Comparison of ENCODE assay signal across 16 mouse cellular contexts in the genomic region with DNA sequence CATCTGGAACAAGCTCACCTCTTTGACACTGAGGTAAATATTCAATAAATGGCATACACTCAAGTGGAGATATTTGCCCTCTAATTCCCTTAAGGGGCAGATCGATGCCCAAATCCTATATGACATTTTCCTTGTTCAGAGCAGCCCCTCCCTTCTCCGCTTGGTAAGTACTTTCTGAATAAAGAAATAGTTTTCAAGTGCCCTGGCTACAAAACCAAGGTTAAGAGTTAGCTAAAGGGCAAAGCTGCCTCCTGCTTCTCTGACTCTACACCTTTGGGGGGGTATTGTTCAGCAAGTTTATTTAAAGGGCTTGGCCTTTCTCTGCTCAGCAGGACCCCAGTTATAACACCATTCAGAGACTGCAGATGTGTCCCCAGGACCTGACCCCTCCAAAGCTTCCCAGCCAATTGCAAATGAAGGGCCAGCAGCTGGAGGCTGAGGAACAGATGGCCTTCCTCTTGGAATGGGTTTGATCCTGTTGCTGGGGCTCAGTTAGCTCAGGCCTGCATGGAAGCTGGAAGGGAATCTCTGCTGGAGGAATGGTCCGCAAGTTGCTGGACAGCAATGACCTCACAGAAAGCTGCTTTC.
DNase-seq lines count a peak whose midpoint lies in the region; ATAC-seq and TF ChIP-seq lines count a peak whose summit lies in the region.
"Had no signal": no experiment of that assay in that cellular context is flagged by ENCODE, and none has a peak within 500 bp of the region (broad histone marks: within the 10 kb centered on the region; RNA-seq: fewer than 3 reads in every experiment).

No protein-coding gene starts in this region.

- no peak overlapping the region for H3K9ac ChIP-seq in intestine, embryonic 15.5 days
- no peak overlapping the region for H3K9ac ChIP-seq in intestine, postnatal 0 days (ENCODE audit: low read depth, low read length)
- no peak overlapping the region for H3K9ac ChIP-seq in stomach, postnatal 0 days (ENCODE audit: low read length)
- H3K9ac ChIP-seq: embryonic facial prominence, embryonic 12.5 days; hindbrain, embryonic 13.5 days; liver, embryonic 14.5 days; neural tube, embryonic 12.5 days had no signal

- no peaks in the 10 kb centered on the region for H3K27me3 ChIP-seq in intestine, embryonic 15.5 days (replicated peaks)
- H3K27me3 ChIP-seq in intestine, postnatal 0 days (replicated peaks; ENCODE audit: control insufficient read depth, insufficient read depth, low read length), result no peaks in the 10 kb centered on the region
- H3K27me3 ChIP-seq in embryonic facial prominence, embryonic 10.5 days (replicated peaks; ENCODE audit: low read depth, poor library complexity, severe bottlenecking), result peaks cover 45% of the 10 kb centered on the region; the same call in 1 of the 2 replicates
- no peaks in the 10 kb centered on the region for H3K27me3 ChIP-seq in stomach, postnatal 0 days (ENCODE audit: control insufficient read depth, insufficient read depth, low read length)
- H3K27me3 ChIP-seq: embryonic facial prominence, embryonic 12.5 days; hindbrain, embryonic 13.5 days; neural tube, embryonic 12.5 days had no signal

- WGBS in intestine, embryonic 15.5 days, result 65% methylated on average over 3 of the region's 3 CpGs
- 62% methylated on average over 3 of the region's 3 CpGs for WGBS in intestine, postnatal 0 days
- 58% methylated on average over 3 of the region's 3 CpGs for WGBS in embryonic facial prominence, embryonic 10.5 days
- 46% methylated on average over 3 of the region's 3 CpGs for WGBS in stomach, postnatal 0 days

- peak overlapping the region; percentile 27; the same call in 1 of the 2 replicates for H3K27ac ChIP-seq in intestine, embryonic 15.5 days
- H3K27ac ChIP-seq in intestine, postnatal 0 days (ENCODE audit: low read depth, low read length), result no peak overlapping the region
- 0 out of 2 replicates have a peak overlapping the region, but pooled peaks have one; percentile 31 for H3K27ac ChIP-seq in embryonic facial prominence, embryonic 10.5 days (replicated peaks)
- H3K27ac ChIP-seq in stomach, postnatal 0 days (replicated peaks), result 0 out of 2 replicates have a peak overlapping the region, but pooled peaks have one; percentile 2
- H3K27ac ChIP-seq: embryonic facial prominence, embryonic 12.5 days; heart, embryonic 10.5 days; hindbrain, embryonic 13.5 days; liver, embryonic 14.5 days; neural tube, embryonic 12.5 days had no signal

- H3K9me3 ChIP-seq in intestine, embryonic 15.5 days, result no peaks in the 10 kb centered on the region
- no peaks in the 10 kb centered on the region for H3K9me3 ChIP-seq in intestine, postnatal 0 days (ENCODE audit: control insufficient read depth)
- H3K9me3 ChIP-seq in embryonic facial prominence, embryonic 10.5 days, result no peaks in the 10 kb centered on the region
- no peaks in the 10 kb centered on the region for H3K9me3 ChIP-seq in stomach, postnatal 0 days (ENCODE audit: control insufficient read depth, low read length)
- H3K9me3 ChIP-seq: embryonic facial prominence, embryonic 12.5 days; heart, embryonic 10.5 days; hindbrain, embryonic 13.5 days; neural tube, embryonic 12.5 days had no signal

- H3K4me2 ChIP-seq in intestine, embryonic 15.5 days (replicated peaks), result no peak overlapping the region
- no peak overlapping the region for H3K4me2 ChIP-seq in intestine, postnatal 0 days (replicated peaks; ENCODE audit: low read depth)
- H3K4me2 ChIP-seq in stomach, postnatal 0 days (replicated peaks; ENCODE audit: low read depth), result no peak overlapping the region
- H3K4me2 ChIP-seq: embryonic facial prominence, embryonic 12.5 days; hindbrain, embryonic 13.5 days; neural tube, embryonic 12.5 days had no signal

- no peak for ATAC-seq in intestine, embryonic 15.5 days
- ATAC-seq in intestine, postnatal 0 days, result no peak
- ATAC-seq in stomach, postnatal 0 days (ENCODE audit: low FRiP score, low TSS enrichment), result no peak

- no peak overlapping the region for H3K4me3 ChIP-seq in intestine, embryonic 15.5 days (replicated peaks)
- no peak overlapping the region for H3K4me3 ChIP-seq in intestine, postnatal 0 days (ENCODE audit: low read depth, low read length)
- H3K4me3 ChIP-seq in embryonic facial prominence, embryonic 10.5 days, result no peak overlapping the region
- H3K4me3 ChIP-seq in stomach, postnatal 0 days (ENCODE audit: low read depth, low read length), result no peak overlapping the region
- H3K4me3 ChIP-seq: embryonic facial prominence, embryonic 12.5 days; heart, embryonic 10.5 days; hindbrain, embryonic 13.5 days; neural tube, embryonic 12.5 days had no signal

- H3K4me1 ChIP-seq in intestine, embryonic 15.5 days (replicated peaks), result peaks cover 76% of the 10 kb centered on the region
- peaks cover 11% of the 10 kb centered on the region for H3K4me1 ChIP-seq in intestine, postnatal 0 days (replicated peaks; ENCODE audit: control insufficient read depth, insufficient read depth, low read length)
- peaks cover 76% of the 10 kb centered on the region for H3K4me1 ChIP-seq in embryonic facial prominence, embryonic 10.5 days
- H3K4me1 ChIP-seq in stomach, postnatal 0 days (replicated peaks; ENCODE audit: control insufficient read depth, insufficient read depth), result peaks cover 19% of the 10 kb centered on the region

- no peak for TF ChIP-seq CTCF in intestine, postnatal 0 days (IDR thresholded peaks at IDR 0.05; ENCODE audit: low read depth)
- TF ChIP-seq CTCF in stomach, postnatal 0 days (IDR thresholded peaks at IDR 0.05; ENCODE audit: low read depth), result no peak

- no peak for TF ChIP-seq EP300 in stomach, postnatal 0 days (optimal IDR thresholded peaks at IDR 0.05)

- H3K36me3 ChIP-seq in intestine, embryonic 15.5 days, result no peaks in the 10 kb centered on the region
- H3K36me3 ChIP-seq in intestine, postnatal 0 days (ENCODE audit: control insufficient read depth, insufficient read depth), result no peaks in the 10 kb centered on the region
- peaks cover 28% of the 10 kb centered on the region for H3K36me3 ChIP-seq in embryonic facial prominence, embryonic 10.5 days (replicated peaks)
- no peaks in the 10 kb centered on the region for H3K36me3 ChIP-seq in stomach, postnatal 0 days (ENCODE audit: control insufficient read depth, insufficient read depth, low read length)
- H3K36me3 ChIP-seq: hindbrain, embryonic 13.5 days; neural tube, embryonic 12.5 days had no signal

- DNase-seq in lung, postnatal 36 days, result peak; percentile 27
- DNase-seq in lung, postnatal 4 days, result no peak
- no peak for DNase-seq in embryonic facial prominence, embryonic 10.5 days (ENCODE audit: low spot score)
- no peak for DNase-seq in stomach, postnatal 0 days (ENCODE audit: low spot score)
- DNase-seq in adrenal gland, postnatal 4 days (ENCODE audit: low spot score in 2 of 2), result no peak
- DNase-seq in heart, postnatal 14 days, result no peak
- DNase-seq: B cell, adult 2 months; cerebellum, adult 8-10 months; gastrocnemius, postnatal 14 days had no signal

- intact Hi-C loops in heart, postnatal 14 days (cut with DNase I), result no loop called here
